Comparison of ENCODE assay signal across 7 mouse cellular contexts in genomic region chr12:109830303-109831020, GRCm38 (mm10).
A peak's percentile ranks its signal among the peaks of the same experiment; 100 is the strongest.
DNase-seq lines count a peak whose midpoint lies in the region; ATAC-seq and TF ChIP-seq lines count a peak whose summit lies in the region.

No protein-coding gene starts in this region.

- H3K9me3 ChIP-seq in forebrain, embryonic 11.5 days (ENCODE audit: control insufficient read depth, low read length) = no peaks in the 10 kb centered on the region

- H3K36me3 ChIP-seq in forebrain, embryonic 11.5 days (ENCODE audit: control insufficient read depth, insufficient read depth, low read length) = no peaks in the 10 kb centered on the region

- H3K9ac ChIP-seq in forebrain, embryonic 11.5 days (ENCODE audit: low read length) = peak overlapping the region; percentile 23; the same call in 1 of the 2 replicates

- H3K4me2 ChIP-seq in forebrain, embryonic 11.5 days (ENCODE audit: low read depth, low read length, severe bottlenecking) = 0 out of 2 replicates have a peak overlapping the region, but pooled peaks have one; percentile 2

- H3K27me3 ChIP-seq in forebrain, embryonic 11.5 days (ENCODE audit: control insufficient read depth, insufficient read depth, low read length) = no peaks in the 10 kb centered on the region

- no peak for DNase-seq in left cerebral cortex, adult 2 months (ENCODE audit: extremely low spot score in 1 of 2, low spot score in 2 of 2)
- no peak for DNase-seq in left cerebral cortex, postnatal 36 days (ENCODE audit: low spot score in 2 of 2)
- peak; percentile 29 to 60 for DNase-seq in adrenal gland, postnatal 36 days
- DNase-seq in forebrain, embryonic 11.5 days (ENCODE audit: low spot score) = peak; percentile 83
- peak; percentile 28 to 71 for DNase-seq in kidney, postnatal 36 days
- peak; percentile 83 for DNase-seq in retina, embryonic 14.5 days (ENCODE audit: low spot score)
- DNase-seq in urinary bladder, postnatal 10 days (ENCODE audit: low spot score) = no peak

- TF ChIP-seq CTCF in left cerebral cortex, adult 2 months (IDR thresholded peaks at IDR 0.05) = peak; percentile 15

- no peak overlapping the region for H3K4me3 ChIP-seq in left cerebral cortex, adult 2 months
- no peak overlapping the region for H3K4me3 ChIP-seq in forebrain, embryonic 11.5 days (ENCODE audit: low read depth, low read length)

- peak; percentile 80 for ATAC-seq in forebrain, embryonic 11.5 days (replicated peaks; ENCODE audit: low FRiP score)

- peaks cover 8% of the 10 kb centered on the region; the same call in 1 of the 2 replicates for H3K4me1 ChIP-seq in forebrain, embryonic 11.5 days (replicated peaks; ENCODE audit: control insufficient read depth, insufficient read depth, low read length)

- 26% methylated on average over 16 of the region's 16 CpGs for WGBS in forebrain, embryonic 11.5 days

- no peak overlapping the region for H3K27ac ChIP-seq in left cerebral cortex, adult 2 months
- no peak overlapping the region for H3K27ac ChIP-seq in forebrain, embryonic 11.5 days (ENCODE audit: low read depth, low read length)

- intact Hi-C loops in left cerebral cortex, adult 2 months (cut with DNase I) = no loop called here
- intact Hi-C loops in left cerebral cortex, postnatal 36 days (cut with DNase I) = no loop called here

Comparison
In these comparisons a context has a peak if more than half of its experiments do, and no peak if none do; other contexts are left out.
1. DNase-seq: peak in adrenal gland, postnatal 36 days (2 of 2), forebrain, embryonic 11.5 days (single experiment), kidney, postnatal 36 days (2 of 2) and retina, embryonic 14.5 days (single experiment); none in left cerebral cortex, adult 2 months (0 of 2), left cerebral cortex, postnatal 36 days (0 of 2) and urinary bladder, postnatal 10 days (single experiment).